Mouse (Mus musculus) WW6 (cell line): ENCODE results near the gene Impdh2.
"Not testable (repeated sequence)": the region's sequence is repeated elsewhere in the genome, so short reads cannot be mapped to it uniquely, and the experiment has no call there.

ENCODE experiments used
- DNase-seq: peaks from one replicate; pipeline ENCODE4 v3.0.0-alpha.2; 2013; ENCODE audit warnings: low read depth, low spot score

The Impdh2 gene

GRCm38 (mm10) chr9:108600011-108600410, 39.9 kb downstream of the Impdh2 start:
- DNase-seq = no peak

GRCm38 (mm10) chr9:108601986-108602385, 41.9 kb downstream of the Impdh2 start:
- DNase-seq = no peak

GRCm38 (mm10) chr9:108607929-108608328, 47.8 kb downstream of the Impdh2 start:
- DNase-seq = not testable (repeated sequence)

GRCm38 (mm10) chr9:108608889-108609288, 48.8 kb downstream of the Impdh2 start:
- DNase-seq = no peak

- DNase-seq = no peak
These were observed 51.4 kb downstream of the Impdh2 start for GRCm38 (mm10) chr9:108611488-108611887.
